In the genomic region with DNA sequence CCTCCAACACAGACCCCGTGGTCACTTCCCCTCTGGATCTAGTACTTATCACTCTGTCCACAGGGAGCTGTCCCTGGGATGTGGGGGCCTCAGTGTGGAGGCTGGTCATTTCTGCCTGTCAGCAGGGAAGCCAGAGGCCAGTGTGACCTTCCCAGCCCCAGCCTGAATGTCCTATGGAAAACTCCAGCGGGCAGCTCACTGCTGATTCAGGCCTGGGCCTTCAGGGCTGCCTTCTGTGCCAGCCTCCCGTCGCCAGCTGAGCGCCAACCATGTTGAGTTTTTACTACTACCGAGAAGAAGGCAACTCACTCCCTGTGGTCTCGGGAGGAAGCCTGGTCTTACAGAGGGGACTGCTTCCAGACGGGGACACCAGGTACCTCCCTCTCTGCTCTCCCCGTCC, we compare ENCODE assay signal across 11 mouse cellular contexts. TPM values are rescaled to one million over a fixed set of nuclear protein-coding genes. Genes with fewer than 3 reads are reported as not detected.
DNase-seq lines count a peak whose midpoint lies in the region; ATAC-seq and TF ChIP-seq lines count a peak whose summit lies in the region.
"Had no signal": no experiment of that assay in that cellular context is flagged by ENCODE, and none has a peak within 500 bp of the region (broad histone marks: within the 10 kb centered on the region; RNA-seq: fewer than 3 reads in every experiment).

No protein-coding gene starts in this region.

- H3K36me3 ChIP-seq in hindbrain, embryonic 13.5 days = no peaks in the 10 kb centered on the region
- H3K36me3 ChIP-seq in hindbrain, embryonic 14.5 days (replicated peaks; ENCODE audit: control insufficient read depth, insufficient read depth) = no peaks in the 10 kb centered on the region
- no peaks in the 10 kb centered on the region for H3K36me3 ChIP-seq in heart, adult 2 months (ENCODE audit: control insufficient read depth, insufficient read depth, low read length)
- H3K36me3 ChIP-seq in intestine, embryonic 15.5 days = no peaks in the 10 kb centered on the region
- no peaks in the 10 kb centered on the region for H3K36me3 ChIP-seq in neural tube, embryonic 15.5 days

- intact Hi-C loops in heart, adult 2 months (cut with DNase I) = loop anchor here (10.0 kb wide), 1 partner anchor 609 kb away; no protein-coding TSS in a partner anchor

- no peaks in the 10 kb centered on the region for H3K79me2 ChIP-seq in heart, adult 2 months (replicated peaks; ENCODE audit: control insufficient read depth, insufficient read depth, low read length)

- no peaks in the 10 kb centered on the region; the same call in 1 of the 2 replicates for H3K9me3 ChIP-seq in hindbrain, embryonic 13.5 days
- H3K9me3 ChIP-seq in hindbrain, embryonic 14.5 days (ENCODE audit: control insufficient read depth, low read length) = no peaks in the 10 kb centered on the region
- no peaks in the 10 kb centered on the region for H3K9me3 ChIP-seq in intestine, embryonic 15.5 days
- H3K9me3 ChIP-seq in neural tube, embryonic 15.5 days (replicated peaks) = no peaks in the 10 kb centered on the region

- TF ChIP-seq CTCF in heart, adult 2 months (IDR thresholded peaks at IDR 0.05) = no peak

- WGBS in hindbrain, embryonic 13.5 days = 64% methylated on average over 9 of the region's 9 CpGs
- 64% methylated on average over 9 of the region's 9 CpGs for WGBS in hindbrain, embryonic 14.5 days
- WGBS in heart, adult 2 months = 53% methylated on average over 9 of the region's 9 CpGs
- 49% methylated on average over 9 of the region's 9 CpGs for WGBS in intestine, embryonic 15.5 days
- 57% methylated on average over 9 of the region's 9 CpGs for WGBS in neural tube, embryonic 15.5 days

- peaks cover 3% of the 10 kb centered on the region; the same call in 1 of the 2 replicates for H3K27me3 ChIP-seq in hindbrain, embryonic 13.5 days
- H3K27me3 ChIP-seq in hindbrain, embryonic 14.5 days (ENCODE audit: control insufficient read depth, insufficient read depth, low read length) = no peaks in the 10 kb centered on the region
- H3K27me3 ChIP-seq in heart, adult 2 months (ENCODE audit: control insufficient read depth, insufficient read depth, low read length) = no peaks in the 10 kb centered on the region
- no peaks in the 10 kb centered on the region for H3K27me3 ChIP-seq in intestine, embryonic 15.5 days (replicated peaks)
- no peaks in the 10 kb centered on the region for H3K27me3 ChIP-seq in neural tube, embryonic 15.5 days (replicated peaks)

- peaks cover 26% of the 10 kb centered on the region for H3K4me1 ChIP-seq in hindbrain, embryonic 13.5 days (replicated peaks)
- peaks cover 13% of the 10 kb centered on the region; the same call in 1 of the 2 replicates for H3K4me1 ChIP-seq in hindbrain, embryonic 14.5 days (replicated peaks; ENCODE audit: control insufficient read depth, insufficient read depth, low read length)
- peaks cover 1% of the 10 kb centered on the region; the same call in 1 of the 2 replicates for H3K4me1 ChIP-seq in heart, adult 2 months (ENCODE audit: control insufficient read depth, insufficient read depth, low read length)
- peaks cover 24% of the 10 kb centered on the region for H3K4me1 ChIP-seq in intestine, embryonic 15.5 days (replicated peaks)
- H3K4me1 ChIP-seq in neural tube, embryonic 15.5 days = peaks cover 28% of the 10 kb centered on the region

- H3K9ac ChIP-seq in hindbrain, embryonic 13.5 days = 0 out of 2 replicates have a peak overlapping the region, but pooled peaks have one; percentile 19
- no peak overlapping the region for H3K9ac ChIP-seq in hindbrain, embryonic 14.5 days
- H3K9ac ChIP-seq in heart, adult 2 months (ENCODE audit: low read depth, low read length) = peak overlapping the region; percentile 17
- no peak overlapping the region for H3K9ac ChIP-seq in intestine, embryonic 15.5 days
- H3K9ac ChIP-seq in neural tube, embryonic 15.5 days (replicated peaks) = no peak overlapping the region

- no peak for TF ChIP-seq POLR2A in heart, adult 2 months (IDR thresholded peaks at IDR 0.05; ENCODE audit: insufficient read depth, low read depth, low read length)

- H3K4me2 ChIP-seq in hindbrain, embryonic 13.5 days = no peak overlapping the region
- no peak overlapping the region for H3K4me2 ChIP-seq in hindbrain, embryonic 14.5 days (replicated peaks)
- H3K4me2 ChIP-seq in intestine, embryonic 15.5 days (replicated peaks) = no peak overlapping the region
- H3K4me2 ChIP-seq in neural tube, embryonic 15.5 days = no peak overlapping the region

- no peak for DNase-seq in hindbrain, embryonic 14.5 days (ENCODE audit: low spot score)
- peak; percentile 33 to 39 for DNase-seq in heart, adult 2 months
- no peak for DNase-seq in urinary bladder, postnatal 36 days (ENCODE audit: low spot score in 2 of 2)
- no peak for DNase-seq in layer of hippocampus, adult 8-10 months (ENCODE audit: low spot score in 2 of 2)
- no peak for DNase-seq in ovary, adult 18-20 months (ENCODE audit: low spot score)
- DNase-seq: lung, postnatal 4 days; thymus, postnatal 14 days had no signal

- no peak overlapping the region for H3K27ac ChIP-seq in hindbrain, embryonic 13.5 days
- no peak overlapping the region for H3K27ac ChIP-seq in hindbrain, embryonic 14.5 days
- H3K27ac ChIP-seq in heart, adult 2 months = peak overlapping the region; percentile 69
- H3K27ac ChIP-seq in intestine, embryonic 15.5 days = peak overlapping the region; percentile 69
- peak overlapping the region; percentile 37; the same call in 1 of the 2 replicates for H3K27ac ChIP-seq in neural tube, embryonic 15.5 days (replicated peaks)

- H3K4me3 ChIP-seq in hindbrain, embryonic 13.5 days = no peak overlapping the region
- no peak overlapping the region for H3K4me3 ChIP-seq in hindbrain, embryonic 14.5 days (replicated peaks; ENCODE audit: low read length)
- H3K4me3 ChIP-seq in heart, adult 2 months = no peak overlapping the region
- H3K4me3 ChIP-seq in intestine, embryonic 15.5 days (replicated peaks) = no peak overlapping the region
- H3K4me3 ChIP-seq in neural tube, embryonic 15.5 days (replicated peaks) = no peak overlapping the region

- no peak for ATAC-seq in hindbrain, embryonic 13.5 days (ENCODE audit: low FRiP score)
- no peak for ATAC-seq in hindbrain, embryonic 14.5 days (ENCODE audit: low FRiP score)
- ATAC-seq in intestine, embryonic 15.5 days = 0 out of 2 replicates have a peak, but pooled peaks have one; percentile 15
- ATAC-seq in neural tube, embryonic 15.5 days (ENCODE audit: low FRiP score) = no peak

- TF ChIP-seq EP300 in heart, adult 2 months (IDR thresholded peaks at IDR 0.05; ENCODE audit: insufficient read depth, low read depth, low read length) = no peak

RNA-seq across cellular contexts. Expression of gene Casp7, which starts 28.6 kb away (rescaled TPM):
- 16.0 and 18.3 TPM in 2 replicates for polyA plus RNA-seq in hindbrain, embryonic 13.5 days (2015; fragmentation: Nextera tagmentation; extraction: Ambion mirVana)
- polyA plus RNA-seq in hindbrain, embryonic 14.5 days (2014; fragmentation: Nextera tagmentation; extraction: Ambion mirVana) = 18.4 and 18.5 TPM in 2 replicates
- 10 to 100 TPM; 11.7 to 12.5 TPM for total RNA-seq in heart, adult 2 months (2021)
- 9.2 and 12.6 TPM in 2 replicates for polyA plus RNA-seq in heart, adult 2 months (2012; rRNA removed)
- polyA plus RNA-seq in intestine, embryonic 15.5 days (2015; fragmentation: Nextera tagmentation; extraction: Ambion mirVana) = 35.5 and 37.1 TPM in 2 replicates
- 20.8 and 25.5 TPM in 2 replicates for polyA plus RNA-seq in neural tube, embryonic 15.5 days (2015; fragmentation: Nextera tagmentation; extraction: Ambion mirVana)
- total RNA-seq in layer of hippocampus, adult 8-10 months (2022) = 1 to 10 TPM; 2.0 to 5.0 (median 3.6) TPM

RNA-seq across cellular contexts. Expression of gene Nrap, which starts 35.7 kb away (rescaled TPM):
- 0.25 and 0.49 TPM in 2 replicates for polyA plus RNA-seq in hindbrain, embryonic 13.5 days (2015; fragmentation: Nextera tagmentation; extraction: Ambion mirVana)
- 0.17 and 0.24 TPM in 2 replicates for polyA plus RNA-seq in hindbrain, embryonic 14.5 days (2014; fragmentation: Nextera tagmentation; extraction: Ambion mirVana)
- total RNA-seq in heart, adult 2 months (2021) = 100 to 1,000 TPM; 307 to 420 TPM
- 135 and 161 TPM in 2 replicates for polyA plus RNA-seq in heart, adult 2 months (2012; rRNA removed)
- polyA plus RNA-seq in intestine, embryonic 15.5 days (2015; fragmentation: Nextera tagmentation; extraction: Ambion mirVana) = 0.20 and 0.32 TPM in 2 replicates
- 0.63 and 0.65 TPM in 2 replicates for polyA plus RNA-seq in neural tube, embryonic 15.5 days (2015; fragmentation: Nextera tagmentation; extraction: Ambion mirVana)
- total RNA-seq in layer of hippocampus, adult 8-10 months (2022) = under 1 TPM; 0.12 to 0.25 (median 0.23) TPM

RNA-seq across cellular contexts. Expression of gene Plekhs1, which starts 35.9 kb away (rescaled TPM):
- 0.09 and 0.16 TPM in 2 replicates for polyA plus RNA-seq in hindbrain, embryonic 13.5 days (2015; fragmentation: Nextera tagmentation; extraction: Ambion mirVana)
- 0.08 and 0.21 TPM in 2 replicates for polyA plus RNA-seq in hindbrain, embryonic 14.5 days (2014; fragmentation: Nextera tagmentation; extraction: Ambion mirVana)
- total RNA-seq in heart, adult 2 months (2021) = under 1 TPM in 1 of 2 experiments, not detected in 1; 0.18 TPM
- polyA plus RNA-seq in heart, adult 2 months (2012; rRNA removed) = 0.04 and 0.12 TPM in 2 replicates
- polyA plus RNA-seq in intestine, embryonic 15.5 days (2015; fragmentation: Nextera tagmentation; extraction: Ambion mirVana) = 0.49 and 0.72 TPM in 2 replicates
- polyA plus RNA-seq in neural tube, embryonic 15.5 days (2015; fragmentation: Nextera tagmentation; extraction: Ambion mirVana) = 0.19 and 0.27 TPM in 2 replicates
- total RNA-seq in layer of hippocampus, adult 8-10 months (2022) = under 1 TPM; 0.18 to 0.50 (median 0.28) TPM
- total RNA-seq: common myeloid progenitor, adult 5-6 weeks had no signal

Comparison
In these comparisons a context has a peak if more than half of its experiments do, and no peak if none do; other contexts are left out.
1. H3K9ac ChIP-seq: peak in hindbrain, embryonic 13.5 days (single experiment) and heart, adult 2 months (single experiment); none in hindbrain, embryonic 14.5 days (single experiment), intestine, embryonic 15.5 days (single experiment) and neural tube, embryonic 15.5 days (single experiment).
2. H3K27ac ChIP-seq: peak in heart, adult 2 months (single experiment), intestine, embryonic 15.5 days (single experiment) and neural tube, embryonic 15.5 days (single experiment); none in hindbrain, embryonic 13.5 days (single experiment) and hindbrain, embryonic 14.5 days (single experiment).
3. DNase-seq: peak in heart, adult 2 months (2 of 2); none in hindbrain, embryonic 14.5 days (single experiment), urinary bladder, postnatal 36 days (0 of 2), layer of hippocampus, adult 8-10 months (0 of 2) and ovary, adult 18-20 months (single experiment).
4. RNA of gene Nrap, which starts 35.7 kb away (polyA plus RNA-seq): 135 to 161 TPM in heart, adult 2 months; 0.63 to 0.65 TPM in neural tube, embryonic 15.5 days, 0.25 to 0.49 TPM in hindbrain, embryonic 13.5 days, 0.17 to 0.24 TPM in hindbrain, embryonic 14.5 days and 0.20 to 0.32 TPM in intestine, embryonic 15.5 days; every median in the first group is over 10 times any median in the second.